Mouse (Mus musculus) kidney, adult 2 months (tissue): ENCODE data around the gene Adam11. TPM values are rescaled to one million over a fixed set of nuclear protein-coding genes. Genes with fewer than 3 reads are reported as not detected.

Experiments
- DNase-seq: peaks from one replicate; pipeline ENCODE4 v3.0.0; 2021
- H3K27ac ChIP-seq: fragments of 200-500 bp; 2 replicates; pipeline ENCODE4 v1.5.1; 2012; ENCODE audit warnings: low read depth, low read length, control low read depth, inconsistent platforms; ENCODE audit not compliant: insufficient read depth
- H3K27me3 ChIP-seq: fragments of 200-500 bp; replicated peaks from 2 replicates; pipeline ENCODE4 v1.6.1; 2012; ENCODE audit warnings: mild to moderate bottlenecking, moderate library complexity, low read length, inconsistent platforms; ENCODE audit not compliant: control insufficient read depth, insufficient read depth
- H3K36me3 ChIP-seq: fragments of 200-500 bp; 2 replicates; pipeline ENCODE4 v1.6.1; 2012; ENCODE audit warnings: mild to moderate bottlenecking, moderate library complexity, low read length, inconsistent platforms; ENCODE audit not compliant: control insufficient read depth, insufficient read depth
- H3K4me1 ChIP-seq: fragments of 200-500 bp; 2 replicates; pipeline ENCODE4 v1.6.1; 2011; ENCODE audit warnings: low read length; ENCODE audit not compliant: control insufficient read depth, insufficient read depth
- H3K4me3 ChIP-seq: fragments of 200-500 bp; 2 replicates; pipeline ENCODE4 v1.5.1; 2011; ENCODE audit warnings: mild to moderate bottlenecking, low read depth, low read length, control low read depth; ENCODE audit not compliant: insufficient read depth
- CTCF ChIP-seq: fragments of 200-500 bp; conservative IDR thresholded peaks from 2 replicates; pipeline ENCODE4 v1.5.1; 2011; ENCODE audit warnings: low read depth, mild to moderate bottlenecking, control low read depth, low read length, moderate library complexity, mixed read lengths; ENCODE audit not compliant: insufficient read depth, insufficient read length
- POLR2A ChIP-seq: fragments of 200-500 bp; IDR thresholded peaks from one replicate; pipeline ENCODE4 v1.6.1; 2011; ENCODE audit warnings: low read depth, low read length, control low read depth
- WGBS: fragments of 180-500 bp; shearing (Covaris S2); methylation state at CpG from one replicate; pipeline ENCODE4 v1.1.7; 2018; 5-methylcytosine and 5-hydroxymethylcytosine counted together
- polyA plus RNA-seq: library from polyadenylated mRNA; depleted of rRNA; stranded (reverse); fragments of >200 nt; gene quantifications from 2 replicates; pipeline ENCODE4 v1.2.3, GENCODE M21; 2012

Adam11 gene
- polyA plus RNA-seq, 1 experiment = 5.0 TPM

DNA sequence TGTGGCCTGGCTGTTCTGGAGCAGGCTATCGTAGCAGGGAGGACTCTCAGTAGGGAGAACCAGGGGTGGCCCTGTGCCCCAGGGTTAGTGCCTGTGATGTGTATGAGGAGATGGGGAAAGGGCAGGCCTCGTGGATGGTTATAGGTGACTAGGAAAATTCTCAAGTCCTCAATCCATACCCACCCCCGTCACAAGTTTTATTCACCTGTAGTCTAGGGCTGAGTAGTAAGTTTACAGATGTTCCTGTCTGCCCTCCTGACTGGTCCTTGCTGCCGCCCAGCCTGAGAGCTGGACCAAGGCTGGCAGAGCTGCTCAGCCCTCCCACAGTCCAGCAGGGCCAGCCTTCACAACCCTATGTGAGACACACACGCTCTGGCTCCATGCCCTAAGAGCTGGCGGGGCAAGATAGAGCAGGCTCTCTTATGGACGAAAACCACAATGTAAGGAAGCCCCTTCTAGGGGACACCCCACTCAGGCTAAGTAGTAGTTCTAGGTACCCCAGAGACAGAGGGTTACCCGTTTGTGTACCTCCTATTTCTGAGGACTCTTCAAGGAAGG is 17.9 kb downstream of the Adam11 start:
- Histone ChIP-seq H3K27me3 (no peaks in the 10 kb centered on the region), H3K4me1 (no peaks in the 10 kb centered on the region), H3K4me3 (no peak overlapping the region), H3K27ac (no peak overlapping the region), H3K36me3 (no peaks in the 10 kb centered on the region)
- DNase-seq = no peak
- WGBS = 93% methylated on average over 8 of the region's 8 CpGs
- TF ChIP-seq POLR2A (no peak), CTCF (no peak)

GRCm38 (mm10) chr11:102779824-102780223 is 18.6 kb downstream of the Adam11 start:
- DNase-seq = peak; percentile 45
- WGBS = 56% methylated on average over 7 of the region's 7 CpGs
- H3K27ac ChIP-seq = peak overlapping the region; percentile 26; the same call in 1 of the 2 replicates

GRCm38 (mm10) chr11:102780271-102780985 is 19.2 kb downstream of the Adam11 start:
- 61% methylated on average over 11 of the region's 11 CpGs for WGBS
- Histone ChIP-seq H3K4me1 (no peaks in the 10 kb centered on the region), H3K27ac (peak overlapping the region; percentile 86), H3K36me3 (no peaks in the 10 kb centered on the region), H3K27me3 (no peaks in the 10 kb centered on the region), H3K4me3 (no peak overlapping the region)
- DNase-seq = peak; percentile 87
- TF ChIP-seq CTCF = no peak
- no peak for TF ChIP-seq POLR2A

More at GRCm38 (mm10) chr11:102779824-102780223, 18.6 kb downstream of the Adam11 start:
- Histone ChIP-seq H3K4me1 (no peaks in the 10 kb centered on the region), H3K36me3 (no peaks in the 10 kb centered on the region), H3K27me3 (no peaks in the 10 kb centered on the region), H3K4me3 (no peak overlapping the region)
- TF ChIP-seq CTCF (no peak), POLR2A (no peak)

- peak overlapping the region; percentile 86 for H3K27ac ChIP-seq
Observed at GRCm38 (mm10) chr11:102780986-102781351, 19.7 kb downstream of the Adam11 start.

DNA sequence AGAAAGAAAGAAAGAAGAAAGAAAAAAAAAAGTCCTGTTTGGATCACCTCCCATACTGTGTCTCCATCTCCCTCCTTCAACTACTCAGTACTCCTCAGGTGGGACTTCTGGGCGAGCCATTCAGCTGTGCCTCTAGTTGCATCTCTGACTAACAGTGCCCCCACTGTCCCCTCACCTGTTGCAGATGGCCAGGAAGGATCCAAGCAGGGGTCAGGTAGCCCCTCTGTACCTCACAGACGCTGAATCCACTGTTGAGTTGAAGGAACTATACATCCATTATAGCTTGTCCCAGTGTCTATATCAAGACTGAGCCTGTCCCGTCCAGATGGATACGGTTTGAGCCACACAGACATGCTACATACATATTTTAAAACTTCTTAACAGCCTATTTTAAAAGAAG is 20.3 kb downstream of the Adam11 start:
- no peak for TF ChIP-seq CTCF
- TF ChIP-seq POLR2A = no peak
- 87% methylated on average over 4 of the region's 4 CpGs for WGBS
- Histone ChIP-seq H3K27ac (no peak overlapping the region), H3K36me3 (no peaks in the 10 kb centered on the region), H3K27me3 (no peaks in the 10 kb centered on the region), H3K4me1 (no peaks in the 10 kb centered on the region), H3K4me3 (no peak overlapping the region)
- no peak for DNase-seq

More at GRCm38 (mm10) chr11:102780986-102781351, 19.7 kb downstream of the Adam11 start:
- TF ChIP-seq POLR2A = no peak
- no peak for TF ChIP-seq CTCF
- DNase-seq = peak; percentile 22
- H3K4me1 ChIP-seq = no peaks in the 10 kb centered on the region
- 35% methylated on average over 10 of the region's 10 CpGs for WGBS
- H3K4me3 ChIP-seq = no peak overlapping the region
- no peaks in the 10 kb centered on the region for H3K27me3 ChIP-seq
- no peaks in the 10 kb centered on the region for H3K36me3 ChIP-seq

- Histone ChIP-seq H3K4me3 (no peak overlapping the region), H3K4me1 (no peaks in the 10 kb centered on the region), H3K27me3 (no peaks in the 10 kb centered on the region), H3K36me3 (no peaks in the 10 kb centered on the region), H3K27ac (no peak overlapping the region)
- TF ChIP-seq CTCF (no peak), POLR2A (no peak)
- DNase-seq = no peak
- WGBS = 70% methylated on average over 7 of the region's 7 CpGs
Observed at GRCm38 (mm10) chr11:102783443-102783842, 22.2 kb downstream of the Adam11 start.

DNA sequence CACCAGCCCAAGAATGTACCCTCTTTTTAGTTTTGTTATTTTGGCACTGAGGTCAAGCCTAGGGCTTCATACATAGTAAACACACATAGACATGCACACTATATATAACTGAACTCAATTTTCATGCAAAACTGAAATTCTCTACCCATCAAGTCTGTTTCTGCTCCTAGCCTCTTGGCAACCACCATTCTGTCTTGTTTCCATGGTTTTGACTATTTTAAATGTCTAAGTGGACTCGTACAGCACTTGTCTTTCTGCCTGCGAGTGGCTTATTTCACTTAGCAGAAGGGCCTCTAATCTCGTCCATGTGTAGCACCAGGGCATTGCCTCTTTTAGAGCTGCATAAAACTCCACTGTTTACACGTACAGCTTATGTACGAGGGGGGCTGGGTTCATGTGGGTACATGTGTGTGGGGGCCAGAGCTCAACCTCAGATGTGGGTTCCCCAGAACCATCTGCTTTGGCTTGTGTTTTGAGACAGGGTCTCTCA is 26.5 kb downstream of the Adam11 start:
- no peaks in the 10 kb centered on the region for H3K27me3 ChIP-seq
- no peak overlapping the region for H3K4me3 ChIP-seq
- DNase-seq = no peak
- WGBS = 85% methylated on average over 5 of the region's 5 CpGs
- no peak overlapping the region for H3K27ac ChIP-seq
- H3K36me3 ChIP-seq = no peaks in the 10 kb centered on the region
- peaks cover 6% of the 10 kb centered on the region; the same call in 1 of the 2 replicates for H3K4me1 ChIP-seq
- TF ChIP-seq POLR2A (no peak), CTCF (no peak)
